ENCODE assay signal across 8 mouse cellular contexts in genomic region chr12:37880042-37881017, GRCm38 (mm10).
A peak's percentile ranks its signal among the peaks of the same experiment; 100 is the strongest.
DNase-seq lines count a peak whose midpoint lies in the region; ATAC-seq and TF ChIP-seq lines count a peak whose summit lies in the region.

No protein-coding gene starts in this region.

- no peak for TF ChIP-seq EP300 in liver, postnatal 0 days (IDR thresholded peaks at IDR 0.05; ENCODE audit: low read depth)

- ATAC-seq in liver, postnatal 0 days, result no peak

- no peak overlapping the region for H3K9ac ChIP-seq in liver, postnatal 0 days (replicated peaks)

- no peak overlapping the region; the same call in 1 of the 2 replicates for H3K27ac ChIP-seq in embryonic facial prominence, embryonic 10.5 days (replicated peaks)
- no peak overlapping the region for H3K27ac ChIP-seq in heart, embryonic 10.5 days
- H3K27ac ChIP-seq in liver, postnatal 0 days (ENCODE audit: low read depth), result no peak overlapping the region

- H3K36me3 ChIP-seq in embryonic facial prominence, embryonic 10.5 days (replicated peaks), result no peaks in the 10 kb centered on the region
- no peaks in the 10 kb centered on the region for H3K36me3 ChIP-seq in heart, embryonic 10.5 days
- no peaks in the 10 kb centered on the region for H3K36me3 ChIP-seq in liver, postnatal 0 days (replicated peaks; ENCODE audit: insufficient read depth, low read length)

- WGBS in embryonic facial prominence, embryonic 10.5 days, result 3% methylated on average over 26 of the region's 26 CpGs
- 2% methylated on average over 26 of the region's 26 CpGs for WGBS in heart, embryonic 10.5 days
- WGBS in liver, postnatal 0 days (ENCODE audit: insufficient replicate concordance), result 3% methylated on average over 26 of the region's 26 CpGs

- H3K4me2 ChIP-seq in liver, postnatal 0 days (ENCODE audit: low read depth, low read length), result peak overlapping the region; percentile 53

- peak overlapping the region; percentile 61 for H3K4me3 ChIP-seq in embryonic facial prominence, embryonic 10.5 days
- H3K4me3 ChIP-seq in heart, embryonic 10.5 days, result peak overlapping the region; percentile 60
- 0 out of 2 replicates have a peak overlapping the region, but pooled peaks have one; percentile 9 for H3K4me3 ChIP-seq in liver, postnatal 0 days (ENCODE audit: low read depth, low read length)

- no peaks in the 10 kb centered on the region for H3K9me3 ChIP-seq in embryonic facial prominence, embryonic 10.5 days
- H3K9me3 ChIP-seq in heart, embryonic 10.5 days, result no peaks in the 10 kb centered on the region
- no peaks in the 10 kb centered on the region for H3K9me3 ChIP-seq in liver, postnatal 0 days (ENCODE audit: low read length)

- H3K4me1 ChIP-seq in embryonic facial prominence, embryonic 10.5 days, result 0 out of 2 replicates have a peak, but pooled peaks cover 3% of the 10 kb centered on the region
- H3K4me1 ChIP-seq in heart, embryonic 10.5 days, result no peaks in the 10 kb centered on the region
- peaks cover 3% of the 10 kb centered on the region; the same call in 1 of the 2 replicates for H3K4me1 ChIP-seq in liver, postnatal 0 days (ENCODE audit: insufficient read depth)

- peaks cover 25% of the 10 kb centered on the region; the same call in 1 of the 2 replicates for H3K27me3 ChIP-seq in embryonic facial prominence, embryonic 10.5 days (replicated peaks; ENCODE audit: low read depth, poor library complexity, severe bottlenecking)
- H3K27me3 ChIP-seq in heart, embryonic 10.5 days (ENCODE audit: insufficient read depth, poor library complexity, severe bottlenecking), result no peaks in the 10 kb centered on the region
- no peaks in the 10 kb centered on the region for H3K27me3 ChIP-seq in liver, postnatal 0 days (ENCODE audit: insufficient read depth, low read length)

- no peak for TF ChIP-seq CTCF in liver, postnatal 0 days (IDR thresholded peaks at IDR 0.05; ENCODE audit: low read depth)

- DNase-seq in adrenal gland, adult 2 months, result peak; percentile 6
- DNase-seq in adrenal gland, adult 8-10 months, result no peak
- DNase-seq in embryonic facial prominence, embryonic 10.5 days (ENCODE audit: low spot score), result peak; percentile 45
- DNase-seq in heart, embryonic 10.5 days (ENCODE audit: low spot score), result no peak
- DNase-seq in layer of hippocampus, adult 8-10 months (ENCODE audit: low spot score in 2 of 2), result peak; percentile 69 to 70
- no peak for DNase-seq in liver, postnatal 0 days
- peak; percentile 75 to 76 for DNase-seq in right cerebral cortex, postnatal 10 days (ENCODE audit: low spot score in 2 of 2)
- no peak for DNase-seq in thymus, adult 18-20 months

Comparison
In these comparisons a context has a peak if more than half of its experiments do, and no peak if none do; other contexts are left out.
1. DNase-seq: peak in adrenal gland, adult 2 months (single experiment), embryonic facial prominence, embryonic 10.5 days (single experiment), layer of hippocampus, adult 8-10 months (2 of 2) and right cerebral cortex, postnatal 10 days (2 of 2); none in adrenal gland, adult 8-10 months (single experiment), heart, embryonic 10.5 days (single experiment), liver, postnatal 0 days (single experiment) and thymus, adult 18-20 months (0 of 2).
2. H3K4me3 ChIP-seq: peak in every context shown above with its lines; median percentile 61 in embryonic facial prominence, embryonic 10.5 days; 60 in heart, embryonic 10.5 days; 9 in liver, postnatal 0 days.